Mouse (Mus musculus) liver, embryonic 15.5 days (tissue): ENCODE measurements at regions not wholly inside any gene's neighbourhood (a gene's known extent, or its start where the extent isn't known, plus 50 kb on each side); places are given as distances from the start of the nearest gene placed in this dataset.

Experiments
- ATAC-seq: fragments of 200-750 bp; cut with Nextera tagmentation; 2 replicates; pipeline ENCODE4 v1.8.0; 2017; ENCODE audit warnings: moderate number of reproducible peaks, mild to moderate bottlenecking, moderate library complexity; ENCODE audit not compliant: insufficient read depth
- H3K27ac ChIP-seq: fragments of 300-500 bp; sonication (generic); replicated peaks from 2 replicates; pipeline ENCODE4 v1.5.1; 2015; ENCODE audit warnings: mild to moderate bottlenecking, inconsistent platforms
- H3K27me3 ChIP-seq: fragments of 300-500 bp; sonication (generic); 2 replicates; pipeline ENCODE4 v1.6.1; 2015; ENCODE audit warnings: mild to moderate bottlenecking, inconsistent platforms
- H3K36me3 ChIP-seq: fragments of 300-500 bp; sonication (generic); replicated peaks from 2 replicates; pipeline ENCODE4 v1.6.1; 2015; ENCODE audit warnings: moderate library complexity, mild to moderate bottlenecking, inconsistent platforms
- H3K4me1 ChIP-seq: fragments of 300-500 bp; sonication (generic); replicated peaks from 2 replicates; pipeline ENCODE4 v1.6.1; 2015; ENCODE audit warnings: inconsistent platforms
- H3K4me2 ChIP-seq: fragments of 300-500 bp; sonication (generic); 2 replicates; pipeline ENCODE4 v1.6.1; 2015; ENCODE audit warnings: moderate library complexity, mild to moderate bottlenecking, inconsistent platforms
- H3K4me3 ChIP-seq: fragments of 300-500 bp; sonication (generic); replicated peaks from 2 replicates; pipeline ENCODE4 v1.5.1; 2015; ENCODE audit warnings: mild to moderate bottlenecking, inconsistent platforms
- H3K9ac ChIP-seq: fragments of 300-500 bp; sonication (generic); 2 replicates; pipeline ENCODE4 v1.6.1; 2015; ENCODE audit warnings: moderate library complexity, mild to moderate bottlenecking, inconsistent platforms
- H3K9me3 ChIP-seq: fragments of 300-500 bp; sonication (generic); replicated peaks from 2 replicates; pipeline ENCODE4 v1.6.1; 2016; ENCODE audit warnings: inconsistent platforms
- WGBS: fragments of 180-500 bp; shearing (Covaris S2); methylation state at CpG from one replicate; pipeline ENCODE4 v1.1.7; 2015; ENCODE audit warnings: mixed read lengths; ENCODE audit not compliant: insufficient replicate concordance; 5-methylcytosine and 5-hydroxymethylcytosine counted together

GRCm38 (mm10) chr10:16742246-16742645 lies 980.8 kb upstream of the Cited2 start:
- Histone ChIP-seq H3K27me3 (no peaks in the 10 kb centered on the region), H3K4me1 (no peaks in the 10 kb centered on the region), H3K4me2 (no peak overlapping the region), H3K9me3 (no peaks in the 10 kb centered on the region), H3K4me3 (no peak overlapping the region), H3K27ac (no peak overlapping the region), H3K9ac (no peak overlapping the region), H3K36me3 (no peaks in the 10 kb centered on the region)
- no peak for ATAC-seq

DNA sequence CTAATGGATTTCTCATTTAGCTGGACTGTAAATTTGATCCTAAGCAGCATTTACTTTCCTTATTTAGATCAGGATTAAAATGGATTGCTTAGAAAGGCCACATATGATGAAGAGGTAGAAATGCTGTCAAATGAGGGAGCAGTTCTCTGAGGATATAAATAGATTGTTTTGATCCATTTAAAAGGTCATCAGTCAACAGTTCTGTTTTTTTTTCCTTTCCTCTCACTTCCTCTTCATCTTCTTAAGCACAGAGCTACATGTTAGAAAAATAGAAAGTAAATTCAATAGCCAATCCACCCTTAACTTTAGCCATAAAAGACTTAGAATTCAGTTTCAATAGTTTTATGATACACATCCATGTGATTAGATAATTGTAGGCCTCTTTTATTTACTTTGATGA lies 971.5 kb upstream of the Cited2 start:
- Histone ChIP-seq H3K9me3 (no peaks in the 10 kb centered on the region), H3K4me3 (no peak overlapping the region), H3K27ac (no peak overlapping the region), H3K9ac (no peak overlapping the region), H3K27me3 (no peaks in the 10 kb centered on the region), H3K4me2 (no peak overlapping the region), H3K36me3 (no peaks in the 10 kb centered on the region), H3K4me1 (no peaks in the 10 kb centered on the region)
- no peak for ATAC-seq

DNA sequence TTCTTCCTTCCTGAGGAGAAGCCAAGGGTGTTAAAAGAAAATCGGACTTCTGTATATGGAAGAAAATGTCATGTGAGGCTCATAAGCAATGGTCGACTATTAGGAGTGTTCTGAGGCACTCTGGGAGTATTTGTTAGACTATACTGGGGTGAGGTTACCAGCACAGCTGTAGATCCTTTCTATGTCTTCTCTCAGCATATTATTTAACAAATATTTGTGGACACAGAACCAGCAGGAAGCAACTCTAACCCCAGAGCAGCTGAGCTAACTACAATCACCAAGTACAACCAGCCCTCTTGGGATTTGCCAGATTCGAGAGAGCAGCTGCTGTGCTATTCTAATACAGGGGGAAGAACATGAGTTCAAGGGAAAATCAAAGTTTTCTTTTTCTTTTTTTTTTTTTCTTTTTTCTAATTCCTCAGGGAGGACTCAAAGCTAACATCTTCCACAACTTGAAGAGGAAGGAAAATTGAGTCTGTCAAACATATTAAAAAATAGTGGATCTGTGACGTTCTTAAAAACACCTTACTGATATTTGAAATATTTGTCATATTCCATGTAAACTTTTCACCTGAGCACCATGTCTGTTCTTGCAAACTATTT lies 933.3 kb upstream of the Cited2 start:
- no peaks in the 10 kb centered on the region for H3K9me3 ChIP-seq
- H3K4me2 ChIP-seq, result no peak overlapping the region
- 64% methylated on average over 4 of the region's 4 CpGs for WGBS
- no peak overlapping the region for H3K4me3 ChIP-seq
- no peak overlapping the region for H3K27ac ChIP-seq
- no peaks in the 10 kb centered on the region for H3K36me3 ChIP-seq
- H3K27me3 ChIP-seq, result no peaks in the 10 kb centered on the region
- no peaks in the 10 kb centered on the region for H3K4me1 ChIP-seq
- ATAC-seq, result no peak
- no peak overlapping the region for H3K9ac ChIP-seq

GRCm38 (mm10) chr10:16803978-16804377 lies 919.0 kb upstream of the Cited2 start:
- WGBS, result 63% methylated on average over 2 of the region's 2 CpGs
- Histone ChIP-seq H3K9me3 (no peaks in the 10 kb centered on the region), H3K4me1 (no peaks in the 10 kb centered on the region), H3K36me3 (no peaks in the 10 kb centered on the region), H3K4me3 (no peak overlapping the region), H3K27me3 (no peaks in the 10 kb centered on the region), H3K27ac (no peak overlapping the region), H3K9ac (no peak overlapping the region), H3K4me2 (no peak overlapping the region)
- no peak for ATAC-seq

DNA sequence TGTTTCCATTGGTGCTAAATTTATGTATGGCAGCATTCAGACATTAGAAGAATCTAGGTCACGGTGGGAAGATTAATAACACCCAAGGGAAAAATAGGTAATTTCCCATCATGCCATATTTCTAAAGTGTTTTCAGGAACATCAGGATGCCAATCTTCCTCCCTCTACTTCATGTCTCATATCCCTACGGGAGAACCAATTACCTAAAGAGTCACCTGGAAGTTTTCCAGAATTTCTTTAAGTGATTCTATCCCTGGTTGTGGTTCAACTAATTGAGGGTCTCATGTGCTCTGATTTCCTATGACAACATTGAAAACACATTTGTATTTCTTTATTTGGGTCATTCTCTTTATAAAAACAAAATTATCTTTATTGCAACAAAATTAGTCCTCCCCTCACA lies 912.3 kb upstream of the Cited2 start:
- 70% methylated on average over 2 of the region's 2 CpGs for WGBS
- no peak overlapping the region for H3K9ac ChIP-seq
- H3K9me3 ChIP-seq, result no peaks in the 10 kb centered on the region
- H3K27me3 ChIP-seq, result no peaks in the 10 kb centered on the region
- no peak overlapping the region for H3K4me2 ChIP-seq
- H3K4me3 ChIP-seq, result no peak overlapping the region
- no peaks in the 10 kb centered on the region for H3K36me3 ChIP-seq
- H3K27ac ChIP-seq, result no peak overlapping the region
- no peaks in the 10 kb centered on the region for H3K4me1 ChIP-seq
- ATAC-seq, result no peak

GRCm38 (mm10) chr10:16814013-16814412 lies 909.0 kb upstream of the Cited2 start:
- Histone ChIP-seq H3K4me3 (no peak overlapping the region), H3K36me3 (no peaks in the 10 kb centered on the region), H3K27me3 (no peaks in the 10 kb centered on the region), H3K4me2 (no peak overlapping the region), H3K4me1 (no peaks in the 10 kb centered on the region), H3K9me3 (no peaks in the 10 kb centered on the region), H3K9ac (no peak overlapping the region), H3K27ac (no peak overlapping the region)
- 64% methylated on average over 2 of the region's 2 CpGs for WGBS
- no peak for ATAC-seq

GRCm38 (mm10) chr10:16861534-16861933 lies 861.5 kb upstream of the Cited2 start:
- H3K4me2 ChIP-seq, result no peak overlapping the region
- no peaks in the 10 kb centered on the region for H3K36me3 ChIP-seq
- H3K27me3 ChIP-seq, result no peaks in the 10 kb centered on the region
- H3K4me1 ChIP-seq, result no peaks in the 10 kb centered on the region
- ATAC-seq, result no peak
- H3K9me3 ChIP-seq, result no peaks in the 10 kb centered on the region
- H3K4me3 ChIP-seq, result no peak overlapping the region
- 53% methylated on average over 1 of the region's 1 CpGs for WGBS
- H3K9ac ChIP-seq, result no peak overlapping the region
- H3K27ac ChIP-seq, result no peak overlapping the region

DNA sequence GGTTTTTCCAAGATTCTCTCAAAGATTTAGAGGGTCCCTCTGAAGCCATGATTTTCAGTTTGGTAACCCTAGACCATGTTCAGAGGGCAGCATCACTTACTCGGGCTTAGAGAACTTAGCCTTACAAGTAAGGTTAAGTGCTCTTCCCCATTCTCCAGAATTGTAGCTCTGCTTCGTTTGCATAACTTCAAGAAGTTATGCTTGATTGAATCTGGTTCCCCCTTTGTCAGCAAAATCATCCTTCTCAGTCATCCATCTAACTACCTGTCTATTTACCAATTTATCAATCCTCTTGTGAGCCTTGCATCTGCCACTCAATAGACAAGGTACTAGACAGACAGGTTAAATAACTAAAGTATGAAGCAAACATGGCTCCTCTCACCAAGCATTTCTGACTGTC lies 856.1 kb upstream of the Cited2 start:
- 36% methylated on average over 2 of the region's 2 CpGs for WGBS
- H3K9ac ChIP-seq, result no peak overlapping the region

GRCm38 (mm10) chr10:16874131-16874530 lies 848.9 kb upstream of the Cited2 start:
- H3K27me3 ChIP-seq, result no peaks in the 10 kb centered on the region
- H3K36me3 ChIP-seq, result no peaks in the 10 kb centered on the region
- H3K27ac ChIP-seq, result no peak overlapping the region
- no peak overlapping the region for H3K4me2 ChIP-seq
- no peaks in the 10 kb centered on the region for H3K9me3 ChIP-seq
- H3K4me1 ChIP-seq, result no peaks in the 10 kb centered on the region
- H3K9ac ChIP-seq, result no peak overlapping the region
- 37% methylated on average over 3 of the region's 3 CpGs for WGBS
- H3K4me3 ChIP-seq, result no peak overlapping the region
- ATAC-seq, result no peak

More for the DNA sequence above, 856.1 kb upstream of the Cited2 start:
- Histone ChIP-seq H3K27me3 (no peaks in the 10 kb centered on the region), H3K27ac (no peak overlapping the region), H3K9me3 (no peaks in the 10 kb centered on the region), H3K4me1 (no peaks in the 10 kb centered on the region), H3K4me3 (no peak overlapping the region), H3K4me2 (no peak overlapping the region), H3K36me3 (no peaks in the 10 kb centered on the region)
- no peak for ATAC-seq

- H3K27me3 ChIP-seq, result no peaks in the 10 kb centered on the region
- H3K27ac ChIP-seq, result no peak overlapping the region
Measured at GRCm38 (mm10) chr10:16878197-16878596, 844.8 kb upstream of the Cited2 start.

GRCm38 (mm10) chr10:16893316-16893715 lies 829.7 kb upstream of the Cited2 start:
- no peak for ATAC-seq
- H3K4me3 ChIP-seq, result no peak overlapping the region
- no peaks in the 10 kb centered on the region for H3K9me3 ChIP-seq
- H3K27me3 ChIP-seq, result no peaks in the 10 kb centered on the region
- H3K9ac ChIP-seq, result no peak overlapping the region
- no peaks in the 10 kb centered on the region for H3K4me1 ChIP-seq
- no peaks in the 10 kb centered on the region for H3K36me3 ChIP-seq
- no peak overlapping the region for H3K27ac ChIP-seq
- no peak overlapping the region for H3K4me2 ChIP-seq

More at GRCm38 (mm10) chr10:16878197-16878596, 844.8 kb upstream of the Cited2 start:
- Histone ChIP-seq H3K9ac (no peak overlapping the region), H3K4me1 (no peaks in the 10 kb centered on the region), H3K36me3 (no peaks in the 10 kb centered on the region), H3K4me3 (no peak overlapping the region), H3K9me3 (no peaks in the 10 kb centered on the region), H3K4me2 (no peak overlapping the region)
- ATAC-seq, result no peak

DNA sequence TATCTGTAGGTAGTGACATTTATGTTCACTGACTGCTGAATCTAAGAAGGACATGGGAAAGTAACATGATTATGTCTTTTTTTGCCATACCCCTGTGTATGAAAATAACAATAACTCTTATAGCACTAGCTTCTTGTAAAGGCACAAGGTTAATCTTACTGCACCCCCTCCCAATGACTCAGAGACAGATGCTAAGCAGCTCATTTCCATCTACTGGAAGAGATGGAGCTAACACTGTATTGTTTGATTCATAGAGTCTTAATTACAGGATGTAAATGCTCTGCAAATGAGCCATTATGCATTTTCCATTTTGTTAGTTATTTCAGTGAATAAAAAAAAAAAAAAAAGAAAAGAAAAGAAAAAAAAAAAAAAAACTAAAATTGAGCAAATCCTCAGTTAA lies 827.7 kb upstream of the Cited2 start:
- Histone ChIP-seq H3K9ac (no peak overlapping the region), H3K4me2 (no peak overlapping the region), H3K36me3 (no peaks in the 10 kb centered on the region), H3K27ac (no peak overlapping the region), H3K27me3 (no peaks in the 10 kb centered on the region), H3K4me3 (no peak overlapping the region), H3K9me3 (no peaks in the 10 kb centered on the region), H3K4me1 (no peaks in the 10 kb centered on the region)
- ATAC-seq, result no peak
